Mouse (Mus musculus) adrenal gland, postnatal 10 days (tissue): Measurements from ENCODE around the gene Prokr2. TPM values are rescaled to one million over a fixed set of nuclear protein-coding genes. Genes with fewer than 3 reads are reported as not detected.

Experiments used
- DNase-seq: peaks from one replicate; pipeline ENCODE4 v3.0.0; 2021; ENCODE audit warnings: mixed read lengths
- long read RNA-seq, 2 experiments: library from polyadenylated mRNA; stranded (forward); transcript quantifications; one replicate each; pipeline ENCODE4 v2.0.0; 2021
- total RNA-seq, 2 experiments: library from RNA; stranded (reverse); gene quantifications; 2 replicates each; pipeline ENCODE4 v1.2.3; 2021

The Prokr2 gene
- total RNA-seq: not detected
- long read RNA-seq, experiment 1: 0 reads
- long read RNA-seq, experiment 2: 0 reads

GRCm38 (mm10) chr2:132385194-132385838 lies at the start of gene Prokr2:
Prokr2 (minus strand) TSS chr2:132385447.
- peak; percentile 14 for DNase-seq

DNA sequence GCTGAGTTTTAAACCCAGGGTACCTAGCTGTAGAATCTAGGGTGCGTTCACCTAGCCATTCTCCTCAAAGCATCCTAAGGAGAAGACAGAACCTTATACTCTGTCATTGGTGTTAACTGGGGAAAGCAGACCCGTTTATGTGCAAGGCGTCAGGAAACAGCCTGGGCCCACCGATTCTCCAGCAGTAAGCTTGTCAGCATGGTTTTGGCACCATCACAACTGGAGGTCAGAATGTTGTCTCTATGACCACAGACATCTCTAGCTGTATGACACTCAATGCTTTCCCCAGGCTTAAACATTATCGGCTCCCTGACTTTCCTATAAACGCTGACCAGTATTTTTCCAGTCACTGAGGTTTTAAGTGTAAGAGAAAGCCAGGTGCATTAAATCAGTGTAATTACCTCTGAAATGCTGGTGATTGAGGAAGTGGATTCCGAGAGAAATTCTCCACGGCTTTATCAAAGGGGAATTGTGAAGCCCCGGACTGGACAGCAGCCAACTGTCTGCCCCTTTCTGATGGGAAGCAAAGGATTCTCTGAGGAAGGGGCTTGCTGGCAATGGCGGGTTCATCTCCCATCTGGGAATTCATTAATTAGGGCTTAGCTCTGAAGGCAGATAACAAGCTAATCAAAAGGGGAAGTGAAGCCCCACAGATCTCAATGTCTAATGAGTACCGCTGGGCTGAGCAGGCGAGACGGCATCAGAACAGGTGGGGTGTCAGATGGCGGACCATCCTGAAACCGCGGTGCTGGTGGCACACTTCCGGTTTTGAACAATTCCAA lies 42.1 kb upstream of the Prokr2 start:
- no peak for DNase-seq

- peak; percentile 25 for DNase-seq
Observed at GRCm38 (mm10) chr2:132425576-132425975, 40.3 kb upstream of the Prokr2 start.

DNA sequence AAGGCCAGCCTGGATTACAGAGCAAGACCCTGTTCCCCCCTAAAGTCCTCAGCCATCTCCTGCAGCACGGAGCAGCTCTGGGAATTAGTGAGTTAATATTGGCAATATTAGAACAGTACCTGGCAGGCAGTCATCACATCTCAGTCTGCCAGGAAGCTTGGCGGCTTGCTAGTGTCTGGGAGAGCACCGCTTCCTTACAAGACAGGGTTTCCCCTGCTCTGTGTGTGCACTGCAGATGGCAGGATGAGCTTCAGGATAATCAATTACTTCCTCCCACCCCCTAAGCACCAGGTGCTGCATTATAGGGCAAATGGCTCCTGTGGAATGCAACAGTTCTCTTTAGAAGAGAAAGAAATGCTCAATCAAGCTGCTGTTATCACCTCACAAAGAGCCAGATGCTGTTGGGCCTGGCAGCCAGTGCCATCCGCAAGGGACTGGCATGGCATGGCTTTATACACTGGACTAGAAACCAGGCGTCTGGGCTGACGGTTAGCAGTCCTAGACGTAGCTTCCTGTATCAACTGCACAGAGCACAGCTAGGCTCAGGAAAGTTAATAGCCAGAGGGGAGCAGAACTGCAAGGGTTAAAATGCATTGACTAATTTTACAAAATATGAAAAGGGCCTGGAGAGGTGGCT lies 38.3 kb upstream of the Prokr2 start:
- DNase-seq: no peak

DNA sequence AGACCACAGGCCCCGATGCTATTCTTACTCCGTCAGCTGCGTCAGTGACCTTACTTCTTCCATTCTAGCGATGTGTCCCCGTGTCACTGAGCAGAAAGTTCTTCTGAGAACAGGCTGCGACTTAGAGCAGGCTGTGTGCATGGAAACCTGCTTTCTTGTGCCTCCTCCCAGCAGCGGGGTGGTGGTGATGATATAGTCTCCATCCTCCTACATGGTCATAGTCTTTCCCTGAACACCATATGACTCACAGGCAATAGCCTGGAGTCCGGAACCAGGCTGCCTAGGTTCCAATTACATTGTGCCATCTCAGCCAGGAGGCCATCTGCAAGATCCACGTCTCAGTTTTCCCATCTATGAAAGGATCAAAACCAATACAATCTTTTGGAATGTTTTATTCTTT lies 37.6 kb upstream of the Prokr2 start:
- DNase-seq: no peak

GRCm38 (mm10) chr2:132418414-132418813 lies 33.2 kb upstream of the Prokr2 start:
- DNase-seq: no peak

DNA sequence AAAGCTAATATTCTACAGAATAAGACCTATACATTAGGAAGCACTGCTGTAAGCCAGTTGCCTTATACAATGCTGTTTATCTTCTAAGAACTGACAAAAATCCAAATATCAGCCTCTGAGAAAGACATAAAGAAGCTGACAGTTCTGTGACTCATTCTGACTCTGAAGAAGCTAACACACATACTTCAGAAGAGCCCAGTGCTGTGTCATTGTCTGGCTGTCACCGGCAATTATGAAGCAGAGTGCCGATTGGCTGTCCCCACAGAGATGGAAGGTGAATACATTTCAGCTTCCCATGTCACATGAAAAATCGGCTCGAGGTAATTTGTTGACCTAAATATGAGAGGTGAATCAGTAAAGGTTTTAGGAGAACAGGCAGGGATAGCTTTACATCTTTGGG lies 24.9 kb upstream of the Prokr2 start:
- no peak for DNase-seq

GRCm38 (mm10) chr2:132398136-132398535 lies 12.9 kb upstream of the Prokr2 start:
- DNase-seq: no peak

DNA sequence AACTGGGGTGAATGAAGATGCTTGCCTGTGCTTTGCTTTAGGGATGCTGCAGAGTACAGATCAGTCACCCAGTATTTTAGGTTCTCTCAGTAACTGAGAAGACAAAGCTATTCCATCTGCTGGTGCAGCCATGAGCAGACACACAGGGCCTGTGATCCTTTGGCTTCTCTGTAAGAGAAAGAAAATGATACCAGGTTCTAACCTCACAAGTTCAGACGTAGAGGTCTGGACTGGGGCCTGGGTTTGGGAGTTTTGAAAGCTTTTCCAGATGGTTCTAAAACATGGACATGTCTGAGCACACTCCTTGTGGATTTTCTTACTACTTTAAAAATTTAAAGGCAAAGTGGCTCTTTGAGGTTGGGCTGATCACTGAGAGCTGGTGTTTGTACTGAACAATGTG lies 10.5 kb upstream of the Prokr2 start:
- DNase-seq: no peak

- no peak for DNase-seq
Observed at GRCm38 (mm10) chr2:132390607-132391160, 5.4 kb upstream of the Prokr2 start.

- peak; percentile 41 for DNase-seq
Observed at GRCm38 (mm10) chr2:132389562-132389961, 4.3 kb upstream of the Prokr2 start.

DNA sequence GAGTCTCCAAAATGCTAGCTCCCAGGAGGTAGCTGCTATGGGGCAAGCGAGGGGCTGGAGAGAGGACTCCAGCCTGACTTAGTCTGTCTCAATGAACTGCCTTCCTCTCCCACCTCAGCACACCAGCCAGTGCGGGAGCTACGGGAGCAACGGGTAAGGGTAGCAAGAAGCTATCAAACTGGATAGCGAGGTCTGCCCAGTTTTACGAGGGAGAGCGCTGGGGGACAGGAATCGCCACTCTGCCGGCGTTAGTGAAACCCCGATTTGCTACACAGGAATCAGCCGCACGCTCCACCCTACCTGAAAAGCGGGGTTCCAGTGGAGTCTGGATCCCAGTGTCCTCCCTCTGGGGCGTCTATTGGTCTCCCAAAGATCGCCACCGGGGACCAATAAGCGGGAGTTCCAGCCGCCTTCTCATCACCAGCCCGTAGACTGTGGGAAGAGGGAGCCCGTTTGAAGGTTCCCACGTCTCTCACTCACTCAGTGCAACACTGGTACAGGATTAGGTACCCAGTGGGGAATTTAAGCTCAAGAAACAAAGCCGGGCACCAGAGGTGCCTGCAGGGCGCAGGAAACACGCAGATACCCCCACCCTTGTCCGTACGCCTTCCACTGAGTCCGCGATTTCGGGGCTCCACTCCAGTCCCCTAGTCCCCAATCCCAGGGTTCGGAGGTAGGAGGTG lies 595 bp downstream of the Prokr2 start:
- peak; percentile 7 for DNase-seq

DNA sequence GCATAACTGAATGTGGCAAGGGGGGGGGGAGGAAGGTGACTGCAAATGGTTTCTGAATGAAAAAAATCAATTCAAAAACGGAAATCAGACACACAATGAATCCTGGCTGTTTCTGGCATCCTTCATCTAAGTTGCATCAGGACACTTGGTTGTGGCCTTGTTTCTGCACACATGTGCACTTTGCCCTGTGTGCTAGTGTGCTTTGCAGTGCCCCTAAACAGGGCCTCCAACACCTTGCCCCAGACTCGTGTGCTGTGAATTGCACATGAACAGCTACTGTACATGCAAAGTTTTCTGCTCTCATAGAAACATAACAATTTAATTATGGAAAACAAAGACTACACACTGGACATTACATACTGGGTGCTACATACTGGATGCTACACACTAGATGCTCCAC lies 2.9 kb downstream of the Prokr2 start:
- DNase-seq: no peak

GRCm38 (mm10) chr2:132379690-132380089 lies 5.6 kb downstream of the Prokr2 start:
- DNase-seq: no peak

DNA sequence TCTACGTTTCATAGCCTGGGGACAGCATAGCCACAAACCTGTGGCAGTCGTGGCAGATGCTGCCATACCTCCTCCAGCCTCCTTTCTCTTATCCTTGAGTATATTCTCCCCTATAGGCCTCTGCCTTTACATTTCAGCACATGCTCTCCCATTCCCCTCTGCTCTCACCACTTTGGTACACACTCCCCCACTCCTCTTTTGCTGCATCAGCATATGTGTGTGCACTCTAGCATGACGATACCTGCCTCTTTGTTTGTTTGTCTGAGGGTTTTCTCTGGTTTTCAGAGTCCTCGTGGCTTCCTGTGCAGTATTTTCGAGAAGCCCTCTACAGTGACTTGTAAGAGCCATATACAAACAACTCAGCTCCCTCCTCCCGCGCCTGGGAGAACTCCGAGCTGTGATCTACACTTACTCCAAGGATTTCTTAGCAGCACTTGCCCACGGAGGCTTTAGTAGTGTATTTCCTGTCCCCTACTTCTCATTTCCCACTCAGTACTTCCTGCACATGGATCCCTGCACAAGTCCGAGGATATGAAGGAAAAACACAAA lies 6.6 kb downstream of the Prokr2 start:
- DNase-seq: no peak

DNA sequence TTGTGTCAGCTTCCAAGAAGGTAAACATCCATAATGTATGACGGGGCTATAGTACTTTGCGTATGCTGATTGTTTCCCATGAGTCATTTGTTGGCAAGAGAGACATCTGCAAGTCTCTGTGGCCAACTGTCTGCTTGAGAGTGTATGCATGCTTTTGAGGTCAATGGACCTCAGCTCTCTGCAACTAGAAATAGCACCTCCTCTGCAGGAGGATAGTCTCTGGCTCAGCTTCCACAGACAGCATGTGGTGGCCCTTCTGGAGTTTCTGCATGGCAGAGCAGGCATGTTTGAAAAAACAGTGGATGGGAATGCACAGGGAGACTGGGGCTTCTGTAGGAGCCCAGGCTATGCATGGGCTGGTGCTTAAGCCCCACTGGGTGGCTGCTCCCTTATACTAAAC lies 7.8 kb downstream of the Prokr2 start:
- no peak for DNase-seq

DNA sequence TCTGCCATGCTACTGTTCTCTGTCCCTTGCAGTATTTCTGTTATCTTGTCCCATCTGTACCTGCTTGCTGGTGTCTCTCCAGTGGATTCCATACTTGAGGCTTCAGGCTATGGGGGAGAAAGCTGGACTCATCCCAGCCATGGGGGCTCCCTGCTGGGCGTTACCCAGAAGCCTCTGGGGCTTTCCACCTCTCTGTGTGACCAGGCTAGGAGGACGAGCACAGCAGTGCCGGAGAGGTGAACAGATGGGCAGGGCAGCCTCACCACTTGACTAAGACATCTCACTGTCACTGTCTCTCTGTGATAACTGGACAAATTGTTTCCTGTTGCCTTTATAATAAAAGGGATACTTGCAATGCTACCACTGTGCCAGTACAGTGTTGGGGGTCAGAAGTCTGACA lies 9.5 kb downstream of the Prokr2 start:
- DNase-seq: no peak

DNA sequence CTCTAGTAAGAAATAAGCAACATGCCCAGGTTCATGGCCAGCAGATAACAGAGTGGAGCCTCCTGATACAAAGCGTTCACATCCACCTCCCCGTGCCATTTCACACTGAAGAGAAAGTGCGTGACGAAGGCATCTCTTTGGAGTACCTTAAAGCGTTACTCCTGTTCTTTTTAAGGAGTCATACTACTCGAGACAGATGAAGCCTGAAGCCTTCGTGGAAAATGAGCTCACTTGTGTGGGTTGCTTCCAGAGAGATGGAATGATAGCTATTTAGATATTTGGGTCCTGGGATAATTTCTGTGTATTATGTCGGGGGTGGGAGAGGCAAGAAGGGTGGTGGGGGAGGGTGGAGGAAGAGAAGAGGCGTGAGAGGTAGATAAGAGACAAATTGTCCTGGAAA lies 10.1 kb downstream of the Prokr2 start:
- no peak for DNase-seq

DNA sequence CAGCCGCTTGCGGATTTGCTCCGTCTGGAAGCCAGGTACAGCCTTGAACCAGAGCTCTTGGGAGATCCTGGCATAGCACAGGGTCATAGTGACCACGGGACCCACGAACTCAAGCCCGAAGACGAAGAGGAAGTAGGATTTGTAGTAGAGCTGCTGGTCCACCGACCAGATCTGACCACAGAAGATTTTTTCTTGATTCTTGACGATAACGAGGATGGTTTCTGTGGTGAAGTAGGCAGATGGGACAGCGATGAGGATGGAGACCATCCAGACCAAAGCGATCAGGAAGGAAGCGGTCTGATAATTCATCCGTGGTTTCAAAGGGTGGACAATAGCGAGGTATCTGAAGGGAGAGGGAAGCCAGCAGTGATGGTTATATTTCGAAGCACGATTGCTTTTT lies 11.5 kb downstream of the Prokr2 start:
- no peak for DNase-seq

GRCm38 (mm10) chr2:132368433-132368832 lies 16.8 kb downstream of the Prokr2 start:
- no peak for DNase-seq

DNA sequence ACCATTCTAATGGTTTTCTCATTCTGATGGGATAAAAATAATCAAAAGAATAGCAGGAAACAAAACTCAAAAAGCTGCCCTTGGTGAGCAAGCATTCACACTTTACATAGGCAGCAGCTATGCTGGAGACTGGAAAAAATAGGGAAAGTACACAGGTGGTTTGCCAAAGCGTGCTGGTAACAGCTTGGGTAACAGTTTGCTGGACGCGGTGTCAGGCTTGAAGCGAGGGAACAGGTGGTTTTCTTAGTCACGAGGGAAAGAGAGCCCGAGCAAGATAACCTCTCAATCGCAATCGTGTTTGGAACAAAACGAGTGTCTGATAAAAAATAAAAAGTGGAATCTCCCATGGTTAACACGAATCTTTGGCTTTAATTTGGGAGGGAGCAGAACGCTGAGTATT lies 41.4 kb downstream of the Prokr2 start:
- DNase-seq: no peak

DNA sequence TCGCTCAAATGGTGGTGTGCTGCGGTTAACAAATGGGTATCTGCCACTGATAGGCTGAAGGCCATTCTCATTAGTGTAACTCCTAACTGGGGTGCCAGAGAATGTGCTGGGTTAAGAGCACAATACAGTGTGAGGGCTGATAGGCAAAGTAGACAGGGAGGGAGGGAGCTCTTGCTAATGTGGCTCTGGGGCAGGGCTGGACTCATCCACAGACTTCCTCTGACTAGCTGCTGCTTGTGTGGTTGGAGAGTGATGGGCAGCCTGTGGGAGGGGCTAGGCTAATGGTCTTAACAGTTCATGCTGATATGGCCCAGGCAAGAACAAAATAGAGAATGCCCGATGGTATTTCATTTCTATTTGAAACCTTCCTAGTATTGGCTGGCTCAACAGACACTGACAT lies 44.0 kb downstream of the Prokr2 start:
- no peak for DNase-seq
